Mouse (Mus musculus) CH12.LX (cell line): ENCODE measurements at regions not wholly inside any gene's neighbourhood (a gene's known extent, or its start where the extent isn't known, plus 50 kb on each side); places are given as distances from the start of the nearest gene placed in this dataset.

ENCODE experiments used
- CTCF ChIP-seq, 2 experiments: IDR thresholded peaks in 1 of 2; conservative IDR thresholded peaks in 1 of 2; 2 replicates each; pipeline ENCODE4 v1.5.1; 2011 to 2012; ENCODE audit warnings: low read depth in 2 of 2, low read length in 2 of 2, improper control_type of control experiment in 1 of 2, inconsistent platforms in 1 of 2, mild to moderate bottlenecking in 1 of 2, moderate library complexity in 1 of 2
- POLR2A ChIP-seq: IDR thresholded peaks from 2 replicates; pipeline ENCODE4 v1.6.1; 2011; ENCODE audit warnings: low read depth, mild to moderate bottlenecking, improper control_type of control experiment, low read length
- TCF12 ChIP-seq: IDR thresholded peaks from 2 replicates; pipeline ENCODE4 v1.6.1; 2014; ENCODE audit warnings: low read depth, mild to moderate bottlenecking, inconsistent platforms, low read length, improper control_type of control experiment
- ZKSCAN1 ChIP-seq: IDR thresholded peaks from 2 replicates; pipeline ENCODE4 v1.6.1; 2012; ENCODE audit warnings: low read depth, inconsistent platforms, low read length, improper control_type of control experiment, borderline replicate concordance

- TF ChIP-seq CTCF (conservative IDR thresholded peaks at IDR 0.05 in 1 of 2, IDR thresholded peaks at IDR 0.05 in 1 of 2; ENCODE audit: low read depth in 2 of 2, low read length in 2 of 2), result no peak
- TF ChIP-seq POLR2A, result no peak
- no peak for TF ChIP-seq TCF12
- no peak for TF ChIP-seq ZKSCAN1
These were observed 58.2 kb upstream of the Slc35b4 start for GRCm38 (mm10) chr6:34235132-34235531.
